Mouse (Mus musculus) forelimb bud, embryonic 11.5 days (tissue): ENCODE data around the gene Gm20828.
"Not testable (repeated sequence)": the region's sequence is repeated elsewhere in the genome, so short reads cannot be mapped to it uniquely, and the experiment has no call there.

ENCODE experiments used
- DNase-seq: peaks from one replicate; pipeline ENCODE4 v3.0.0-alpha.2; 2012; ENCODE audit warnings: low read depth, low spot score

Gm20828 gene

DNA sequence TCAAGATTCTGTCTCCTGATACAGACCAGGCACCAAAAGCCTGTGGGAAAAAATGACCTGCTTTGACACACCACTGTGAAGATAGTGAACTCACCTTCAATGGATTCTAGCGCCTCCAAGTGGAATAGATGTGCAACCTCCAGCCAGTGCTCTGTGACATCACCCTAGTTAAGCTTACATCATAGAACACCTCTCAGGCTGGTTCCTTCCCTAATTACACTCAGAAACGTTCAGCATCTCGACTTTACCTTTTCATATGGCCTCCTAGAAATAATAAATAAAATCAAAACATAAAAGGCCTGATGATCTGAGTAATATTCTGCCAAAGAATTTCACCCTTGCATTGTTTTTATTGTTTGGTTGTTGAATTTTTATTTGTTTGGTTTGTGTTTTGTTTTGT, at the start of gene Gm20828:
TSS of gene Gm20828 (minus strand) at position 101 of the 400 bp plus-strand sequence.
- not testable (repeated sequence) for DNase-seq
